Mouse (Mus musculus): ENCODE measurements at regions not wholly inside any gene's neighbourhood (a gene's known extent, or its start where the extent isn't known, plus 50 kb on each side); places are given as distances from the start of the nearest gene placed in this dataset.

DNA sequence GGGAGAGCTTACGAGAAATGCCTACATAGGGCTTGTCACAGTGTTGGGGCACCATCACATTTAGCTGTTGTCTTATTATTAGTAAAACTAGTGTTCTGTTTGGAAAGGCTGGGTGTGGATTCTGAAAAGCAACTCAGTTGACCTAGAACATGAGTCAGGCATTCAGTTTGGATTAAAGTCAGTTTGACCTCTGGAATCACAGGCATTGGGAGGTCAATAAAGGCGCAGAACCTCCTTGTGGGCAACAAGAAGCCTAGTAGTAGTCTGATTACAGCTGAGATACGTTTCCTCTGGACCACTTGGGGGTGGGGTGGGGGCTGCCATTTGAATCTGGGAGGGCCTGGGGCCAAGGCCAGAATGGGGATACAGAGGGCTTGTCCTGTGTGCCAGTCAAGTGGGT, 52.1 kb upstream of the Map3k1 start:
- TF ChIP-seq CTCF (IDR thresholded peaks at IDR 0.05; ENCODE audit: control insufficient read depth, insufficient read depth, insufficient replicate concordance, low read depth, low read length) (no peak), POLR2A (IDR thresholded peaks at IDR 0.05; ENCODE audit: control insufficient read depth, low read depth, low read length) (no peak)
